ENCODE assay signal across 8 mouse cellular contexts in genomic region chr1:136364711-136365110, GRCm38 (mm10). TPM values are rescaled to one million over a fixed set of nuclear protein-coding genes. Genes with fewer than 3 reads are reported as not detected.
DNase-seq lines count a peak whose midpoint lies in the region; ATAC-seq and TF ChIP-seq lines count a peak whose summit lies in the region.

No protein-coding gene starts in this region.

- H3K4me3 ChIP-seq in forebrain, embryonic 12.5 days (replicated peaks) = no peak overlapping the region
- no peak overlapping the region for H3K4me3 ChIP-seq in midbrain, postnatal 0 days (ENCODE audit: low read depth, low read length)

- DNase-seq in layer of hippocampus, adult 11-12 months (ENCODE audit: low spot score) = peak; percentile 70
- no peak for DNase-seq in layer of hippocampus, adult 9-11 months
- DNase-seq in cerebellum, adult 9-10 months = peak; percentile 55
- DNase-seq in heart, postnatal 4 days = peak; percentile 84
- peak; percentile 77 for DNase-seq in lung, postnatal 36 days
- DNase-seq in thymus, postnatal 10 days (ENCODE audit: low spot score in 2 of 2) = peak; percentile 65 to 75
- DNase-seq in midbrain, postnatal 0 days (ENCODE audit: low spot score) = no peak

- H3K9me3 ChIP-seq in forebrain, embryonic 12.5 days = no peaks in the 10 kb centered on the region
- no peaks in the 10 kb centered on the region for H3K9me3 ChIP-seq in midbrain, postnatal 0 days (ENCODE audit: low read length)

- H3K4me2 ChIP-seq in forebrain, embryonic 12.5 days = no peak overlapping the region
- no peak overlapping the region for H3K4me2 ChIP-seq in midbrain, postnatal 0 days (ENCODE audit: low read depth, low read length, poor library complexity, severe bottlenecking)

- no peak for ATAC-seq in forebrain, embryonic 12.5 days (ENCODE audit: low FRiP score)
- no peak for ATAC-seq in midbrain, postnatal 0 days (ENCODE audit: low FRiP score)

- no peak overlapping the region for H3K27ac ChIP-seq in forebrain, embryonic 12.5 days
- no peak overlapping the region for H3K27ac ChIP-seq in midbrain, postnatal 0 days (ENCODE audit: low read depth, low read length)

- no peak for TF ChIP-seq CTCF in midbrain, postnatal 0 days (IDR thresholded peaks at IDR 0.05)

- no peaks in the 10 kb centered on the region for H3K27me3 ChIP-seq in forebrain, embryonic 12.5 days
- H3K27me3 ChIP-seq in midbrain, postnatal 0 days (ENCODE audit: insufficient read depth, low read length) = no peaks in the 10 kb centered on the region

- WGBS in forebrain, embryonic 12.5 days = 51% methylated on average over 19 of the region's 19 CpGs
- WGBS in midbrain, postnatal 0 days = 51% methylated on average over 19 of the region's 19 CpGs

- no peaks in the 10 kb centered on the region for H3K36me3 ChIP-seq in forebrain, embryonic 12.5 days (replicated peaks)
- H3K36me3 ChIP-seq in midbrain, postnatal 0 days (ENCODE audit: insufficient read depth, low read length) = no peaks in the 10 kb centered on the region

- no peak overlapping the region for H3K9ac ChIP-seq in forebrain, embryonic 12.5 days
- H3K9ac ChIP-seq in midbrain, postnatal 0 days (replicated peaks; ENCODE audit: low read length, poor library complexity, severe bottlenecking) = no peak overlapping the region

- H3K4me1 ChIP-seq in forebrain, embryonic 12.5 days = peaks cover 18% of the 10 kb centered on the region
- H3K4me1 ChIP-seq in midbrain, postnatal 0 days (ENCODE audit: insufficient read depth, low read length) = no peaks in the 10 kb centered on the region

RNA-seq across cellular contexts. Expression of gene Camsap2, which starts 18.8 kb away (rescaled TPM):
- 10 to 100 TPM; 33.4 to 34.0 TPM for total RNA-seq in heart, postnatal 4 days (2021)
- polyA plus RNA-seq in forebrain, embryonic 12.5 days (2016; fragmentation: Nextera tagmentation; extraction: Ambion mirVana) = 33.3 and 33.4 TPM in 2 replicates
- 137 and 143 TPM in 2 replicates for total RNA-seq in midbrain, postnatal 0 days (2014; rRNA removed)
- polyA plus RNA-seq in midbrain, postnatal 0 days (2015; fragmentation: Nextera tagmentation; extraction: Ambion mirVana) = 19.0 and 21.9 TPM in 2 replicates

RNA-seq across cellular contexts. Expression of gene Ddx59, which starts 50.4 kb away (rescaled TPM):
- 10 to 100 TPM; 11.9 TPM for total RNA-seq in heart, postnatal 4 days (2021)
- 20.6 and 22.0 TPM in 2 replicates for polyA plus RNA-seq in forebrain, embryonic 12.5 days (2016; fragmentation: Nextera tagmentation; extraction: Ambion mirVana)
- 12.4 and 17.5 TPM in 2 replicates for total RNA-seq in midbrain, postnatal 0 days (2014; rRNA removed)
- polyA plus RNA-seq in midbrain, postnatal 0 days (2015; fragmentation: Nextera tagmentation; extraction: Ambion mirVana) = 15.3 and 17.0 TPM in 2 replicates

Comparison
In these comparisons a context has a peak if more than half of its experiments do, and no peak if none do; other contexts are left out.
1. DNase-seq: peak in layer of hippocampus, adult 11-12 months (single experiment), cerebellum, adult 9-10 months (single experiment), heart, postnatal 4 days (single experiment), lung, postnatal 36 days (single experiment) and thymus, postnatal 10 days (2 of 2); none in layer of hippocampus, adult 9-11 months (single experiment) and midbrain, postnatal 0 days (single experiment).